Mouse (Mus musculus) T-helper 1 cell (primary cell): Measurements from ENCODE around the gene Hoxc6.

Experiments used
- in situ Hi-C: fragments of 300-600 bp; cut with MboI, MseI; formaldehyde crosslinking; loops from one replicate; pipeline ENCODE4 v1.15.1; 2025; ENCODE audit warnings: high pct_unique_total_duplicates

The Hoxc6 gene

DNA sequence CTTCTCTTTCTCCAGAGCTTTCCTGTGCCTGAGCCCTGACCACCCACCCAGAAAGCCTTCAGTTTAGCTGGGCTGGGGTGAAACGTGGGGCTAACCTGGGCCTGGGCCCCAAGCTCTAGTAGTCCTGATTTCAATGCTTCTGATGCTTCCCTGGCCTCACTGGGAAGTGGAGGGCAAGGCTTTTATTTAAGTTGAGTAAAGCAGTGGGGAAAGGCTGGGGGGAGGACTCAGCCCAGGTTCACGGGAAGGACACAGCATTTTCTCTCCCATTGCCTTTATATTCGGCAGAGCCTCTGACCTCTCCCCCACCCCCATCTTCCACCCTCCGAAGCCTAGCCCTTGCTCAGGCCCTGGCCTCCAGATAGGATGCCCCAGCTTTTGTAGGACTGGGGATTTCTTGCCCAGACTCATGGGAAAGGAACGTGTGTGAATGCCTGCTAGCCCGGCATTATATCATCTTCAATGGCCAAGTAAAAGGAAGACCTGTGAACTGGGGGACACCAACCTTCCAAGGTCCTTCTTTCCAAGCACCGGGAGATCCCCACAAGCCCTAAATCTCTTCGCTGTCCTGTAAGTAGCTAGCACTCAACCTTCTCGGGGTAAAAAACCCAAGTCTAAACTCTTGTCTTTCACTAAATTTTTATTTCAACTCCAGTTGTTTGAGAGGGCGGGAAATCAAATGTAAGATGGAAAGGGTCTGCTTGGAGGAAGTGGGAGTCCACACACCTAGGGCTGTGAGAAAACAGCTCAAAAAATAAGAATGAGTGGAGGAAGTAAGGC lies 40.8 kb downstream of the Hoxc6 start:
- in situ Hi-C loops: no loop called here

DNA sequence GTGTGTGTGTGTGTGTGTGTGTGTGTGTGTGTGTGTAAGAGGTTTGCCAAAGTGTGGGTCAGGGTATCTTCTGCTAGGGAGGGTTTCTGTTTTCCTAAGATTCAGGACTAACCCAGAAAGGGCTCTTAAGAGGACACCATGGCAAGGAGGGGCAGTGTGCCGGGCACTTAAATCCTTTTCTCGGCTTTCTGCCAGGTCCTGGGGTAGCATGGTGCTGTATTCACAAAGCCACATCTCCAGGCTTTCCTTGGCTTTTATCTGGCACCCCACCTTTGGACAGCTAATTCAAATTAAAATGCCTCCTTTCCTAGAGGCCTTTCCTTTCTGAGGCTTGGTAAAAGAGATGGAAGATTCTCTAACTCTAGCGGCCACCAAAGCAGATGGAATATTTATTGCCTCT lies 41.6 kb downstream of the Hoxc6 start:
- in situ Hi-C loops: no loop called here

DNA sequence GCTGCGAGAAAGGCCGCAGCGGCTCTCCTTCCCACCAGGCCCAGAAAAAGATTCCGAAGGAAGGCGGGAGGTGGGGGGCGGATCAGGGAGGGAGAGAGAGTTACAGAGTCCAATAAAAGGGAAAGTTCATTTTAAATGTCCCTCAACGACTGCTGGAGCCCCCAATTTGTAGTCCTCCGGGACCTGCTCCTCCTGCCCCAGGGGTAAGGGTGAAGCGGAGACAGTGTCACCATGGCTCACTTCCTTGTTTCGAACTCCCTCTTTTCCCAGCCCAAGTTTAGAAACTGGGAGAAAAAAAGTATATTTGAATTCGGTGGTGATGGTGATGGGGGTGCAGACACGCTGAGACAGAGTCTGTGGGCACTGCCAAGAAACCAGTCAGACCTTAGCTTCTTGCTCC lies 42.5 kb downstream of the Hoxc6 start:
- in situ Hi-C loops: no loop called here

DNA sequence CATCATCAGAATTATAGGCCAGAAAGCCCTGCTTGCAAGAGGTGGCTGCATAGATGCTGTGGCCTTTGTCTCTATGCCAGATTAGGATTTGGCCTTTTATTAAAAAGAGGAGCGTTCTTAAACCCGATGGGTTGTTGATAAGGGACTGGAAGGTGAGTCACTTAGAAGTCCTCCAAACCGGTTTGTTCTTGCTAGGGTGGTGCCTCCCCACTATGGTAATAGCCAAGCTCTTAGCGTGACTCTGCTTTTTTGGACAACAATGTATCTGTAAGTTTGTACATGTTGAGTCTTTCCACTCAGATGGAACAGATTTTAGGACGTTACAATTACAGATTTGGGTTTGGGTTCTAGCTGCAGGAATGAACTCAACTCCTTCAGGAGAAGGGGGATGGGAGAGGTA lies 43.6 kb downstream of the Hoxc6 start:
- in situ Hi-C loops: no loop called here

- in situ Hi-C loops: no loop called here
These were observed 44.2 kb downstream of the Hoxc6 start for GRCm38 (mm10) chr15:103042209-103042608.

DNA sequence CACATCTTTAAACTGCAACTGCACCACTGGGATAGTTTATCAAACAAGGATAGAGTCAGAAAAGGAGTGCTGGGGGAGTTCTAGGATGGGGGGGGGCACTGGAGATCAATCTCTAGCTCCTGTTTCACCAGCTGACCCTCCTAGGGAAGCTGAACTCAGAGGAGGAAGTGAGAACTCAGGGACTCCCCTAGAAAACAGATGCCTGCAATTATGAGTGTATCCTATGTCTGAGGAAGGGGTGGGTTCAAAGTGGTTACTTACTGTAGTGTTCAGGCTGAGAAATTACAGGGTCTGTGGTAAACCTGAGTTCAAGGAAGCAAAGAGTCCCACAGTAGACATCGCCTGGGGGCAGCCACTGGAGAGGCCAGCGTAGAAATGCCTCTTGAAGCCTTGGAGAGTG lies 53.6 kb downstream of the Hoxc6 start:
- in situ Hi-C loops: no loop called here

DNA sequence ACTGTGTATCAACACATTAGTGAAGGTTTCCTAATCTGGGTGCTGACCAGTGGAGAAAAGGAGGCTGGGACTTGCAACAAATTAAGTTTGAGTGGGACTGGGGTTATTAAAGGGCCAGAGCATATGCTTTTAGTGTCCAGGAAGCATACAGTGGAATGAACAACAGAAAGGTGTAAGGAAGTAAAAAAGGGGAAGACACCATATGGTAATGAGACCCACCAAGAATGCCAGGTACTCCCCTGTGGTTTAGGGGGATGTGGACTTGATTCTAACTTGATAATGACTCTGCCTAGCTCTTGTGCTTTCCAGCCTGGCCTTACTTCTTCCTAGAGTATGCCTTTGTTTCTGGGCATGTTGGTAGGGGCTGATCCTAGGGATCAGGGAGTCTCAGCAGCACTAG lies 55.2 kb downstream of the Hoxc6 start:
- in situ Hi-C loops: no loop called here

DNA sequence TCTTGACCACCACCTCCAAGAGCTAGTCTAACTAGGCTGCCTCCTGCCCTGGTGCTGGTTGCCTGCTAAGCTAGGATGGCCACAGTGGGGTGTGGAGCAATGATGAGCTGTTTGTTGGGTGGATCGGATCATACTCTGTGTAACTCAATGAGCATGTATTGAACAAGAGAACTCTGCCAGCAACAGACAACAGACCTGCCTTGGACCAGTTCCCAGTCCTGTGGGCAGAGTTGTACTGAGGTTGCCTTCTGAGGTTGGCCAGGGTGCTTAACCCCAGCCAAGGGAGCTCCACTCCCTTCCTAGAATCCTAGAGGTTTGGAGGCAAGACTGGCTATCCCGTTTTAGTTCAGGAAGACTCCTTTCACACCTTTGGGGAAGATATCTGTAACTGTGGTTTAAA lies 58.3 kb downstream of the Hoxc6 start:
- in situ Hi-C loops: no loop called here

DNA sequence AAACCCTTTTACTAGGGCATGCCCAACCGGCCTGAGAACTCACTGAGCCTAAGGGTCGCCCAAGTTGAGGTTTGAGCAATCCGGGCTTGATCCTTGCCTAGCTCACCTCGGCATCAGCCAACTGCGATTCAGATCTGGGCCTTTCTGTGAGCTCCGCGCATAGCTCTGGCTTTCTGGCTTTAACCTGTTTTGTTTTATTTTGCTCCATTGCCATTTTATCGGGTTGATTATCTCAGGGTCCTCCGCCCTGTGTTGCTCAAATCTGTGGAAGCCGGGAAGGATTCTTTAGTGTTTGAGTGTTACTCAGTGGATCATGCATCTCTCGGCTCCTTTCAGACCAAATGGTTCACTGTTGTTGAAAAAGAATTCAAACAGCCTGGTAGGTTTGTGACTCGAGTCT lies 60.7 kb downstream of the Hoxc6 start:
- in situ Hi-C loops: no loop called here

DNA sequence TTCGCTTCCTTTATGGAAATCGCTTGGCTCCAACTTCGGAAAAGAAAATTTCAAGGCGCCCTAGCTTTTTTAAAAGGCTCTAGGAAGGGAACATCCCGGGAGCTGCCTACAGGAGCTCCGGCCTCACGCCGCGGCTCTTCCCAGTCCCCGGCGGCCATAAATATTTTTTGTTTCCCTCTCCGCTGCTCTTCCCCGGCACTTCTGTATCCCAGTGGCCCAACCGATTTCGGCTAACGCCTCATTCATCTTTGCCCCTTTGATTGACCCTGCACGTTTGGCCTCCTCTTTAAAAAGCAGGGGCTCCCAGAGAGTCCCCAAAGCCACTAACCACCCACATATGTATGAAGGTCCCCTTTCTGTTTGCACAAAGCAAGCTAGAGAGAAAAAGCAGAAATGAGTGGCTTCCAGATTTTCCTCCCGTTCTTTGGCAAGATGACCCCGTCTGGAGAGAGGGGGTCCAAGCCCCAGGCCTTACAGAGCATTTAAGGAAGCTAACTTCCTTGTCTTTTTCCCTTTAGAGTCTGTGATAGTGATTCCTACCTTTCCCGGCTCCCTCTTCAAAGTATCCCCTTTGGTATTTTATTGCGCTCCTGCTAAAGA lies 61.4 kb downstream of the Hoxc6 start:
- in situ Hi-C loops: no loop called here

DNA sequence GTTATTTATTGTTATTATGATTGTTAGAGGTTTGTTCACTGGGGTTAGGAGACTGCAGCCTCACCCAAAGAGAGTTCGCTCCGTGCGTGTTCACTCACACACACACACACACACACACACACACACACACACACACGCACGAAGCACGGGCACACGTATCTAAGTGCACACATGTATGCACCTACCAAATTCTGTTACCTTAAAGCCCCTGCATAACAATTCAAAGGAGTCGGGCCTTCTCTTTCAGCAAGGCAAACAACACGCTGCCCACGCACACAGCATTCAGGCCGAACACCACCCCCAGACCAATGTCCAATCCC lies 61.9 kb downstream of the Hoxc6 start:
- in situ Hi-C loops: no loop called here

DNA sequence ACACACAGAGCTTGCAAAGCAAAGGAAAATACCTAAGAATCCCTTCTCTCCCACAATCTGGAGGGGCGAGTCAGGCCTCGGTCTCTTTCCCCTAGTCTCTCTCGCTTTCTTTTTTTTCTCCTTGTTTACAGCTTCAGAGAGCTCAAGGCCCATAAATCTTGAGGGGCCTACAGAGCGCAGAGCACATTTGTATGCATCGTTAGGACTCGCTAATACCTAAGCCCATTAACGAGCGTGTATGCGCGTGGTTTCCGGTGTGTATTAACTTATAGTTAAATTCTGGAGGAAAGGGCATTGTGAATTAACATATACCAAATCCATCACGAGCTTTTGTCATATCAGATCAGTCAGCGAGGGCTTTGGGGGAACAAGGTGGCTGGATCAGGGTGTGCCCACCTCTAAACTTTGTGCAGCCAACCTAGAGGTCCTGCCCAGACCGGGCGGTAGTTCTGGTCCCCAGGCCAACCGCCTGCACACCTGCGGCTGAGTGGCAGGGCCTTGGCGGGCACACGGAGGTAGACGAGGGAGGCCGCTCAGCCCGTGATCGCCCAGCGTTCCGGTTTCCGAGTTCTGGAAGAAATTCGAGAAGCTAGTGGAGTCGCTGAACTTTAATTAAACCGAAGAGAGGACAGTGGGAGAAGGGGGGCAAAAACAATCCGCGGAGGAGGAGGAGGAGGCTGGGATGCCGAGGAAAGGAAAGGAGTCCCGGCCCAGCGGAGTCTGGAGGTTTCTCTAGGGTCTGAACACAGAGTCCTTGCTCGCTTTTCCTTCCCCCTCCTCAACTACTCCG lies 62.5 kb downstream of the Hoxc6 start:
- in situ Hi-C loops: no loop called here

- in situ Hi-C loops: no loop called here
These were observed 63.2 kb downstream of the Hoxc6 start for GRCm38 (mm10) chr15:103061131-103061825.
